Mouse (Mus musculus): ENCODE measurements at regions not wholly inside any gene's neighbourhood (a gene's known extent, or its start where the extent isn't known, plus 50 kb on each side); places are given as distances from the start of the nearest gene placed in this dataset.

DNA sequence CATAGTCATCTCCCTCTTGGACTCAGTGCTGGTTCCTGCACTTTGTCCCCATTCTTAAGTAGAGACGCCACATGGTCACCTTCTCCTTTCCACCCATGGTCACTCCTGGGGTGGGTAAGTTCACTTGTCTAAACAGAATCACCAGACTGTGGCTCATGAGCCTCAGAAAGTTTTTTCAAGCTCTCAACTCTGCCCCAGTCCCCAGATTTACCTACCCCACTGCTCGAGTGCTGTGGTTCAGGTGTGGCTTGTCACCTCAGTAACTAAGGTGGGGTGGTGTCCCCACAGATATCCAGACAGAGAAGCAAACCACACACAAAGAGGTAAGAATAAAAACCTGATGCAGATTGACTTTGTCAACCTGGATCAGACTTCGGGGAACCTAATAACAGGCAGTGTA is 87.6 kb downstream of the Rpl10-ps3 start:
- no peak for DNase-seq

DNA sequence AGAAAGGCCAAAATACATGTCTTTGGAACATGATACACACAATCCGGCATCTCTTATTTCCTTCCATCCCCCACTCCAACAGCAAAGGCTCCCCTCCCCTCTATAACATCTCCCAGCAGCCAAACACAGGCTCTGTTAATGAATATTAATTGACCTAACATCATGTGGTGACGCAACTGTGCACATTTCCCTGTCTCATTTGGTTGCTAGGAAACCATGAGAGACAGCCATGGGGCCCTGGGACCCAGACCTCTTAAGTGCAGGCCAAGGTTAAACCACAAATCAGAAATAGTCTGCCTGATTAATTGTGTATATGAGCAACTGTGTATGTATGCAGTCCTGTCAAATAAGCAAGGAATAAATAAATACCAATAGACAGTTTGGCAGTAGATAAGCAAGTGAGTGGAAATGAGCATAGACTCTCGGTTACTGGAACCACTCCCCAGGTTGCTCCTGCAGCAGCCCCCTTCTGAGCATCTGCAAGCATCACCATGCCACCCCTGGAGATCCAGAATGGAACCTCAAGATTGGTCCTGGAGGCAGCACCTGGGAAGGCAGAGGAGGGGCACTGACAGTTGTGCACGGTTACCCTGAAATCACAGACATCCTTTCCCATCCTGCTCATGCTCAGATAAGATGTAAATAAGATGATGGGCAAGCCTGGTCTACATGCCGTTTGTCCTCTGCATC is 99.6 kb downstream of the Rpl10-ps3 start:
- no peak for DNase-seq

DNA sequence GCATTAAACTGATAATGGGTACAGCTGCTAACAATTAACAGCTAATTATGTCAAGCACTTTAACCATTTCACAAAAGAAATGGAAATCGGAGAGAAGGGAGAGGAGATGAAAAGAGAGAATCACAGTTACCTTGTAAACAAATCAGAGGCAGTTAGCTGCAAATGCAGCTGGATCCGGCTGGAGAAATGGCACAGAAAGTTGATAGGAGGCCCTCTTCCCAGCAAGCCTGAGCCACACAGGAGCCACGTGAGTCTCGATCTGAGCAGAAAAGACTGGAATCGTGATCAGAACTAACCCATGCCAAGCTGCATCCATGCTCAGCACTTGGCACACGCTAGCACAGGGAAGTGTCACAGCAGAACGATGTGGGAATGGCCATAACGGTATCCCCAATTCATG is 103.8 kb downstream of the Rpl10-ps3 start:
- DNase-seq = peak in 1 of 2 experiments; percentile 32

DNA sequence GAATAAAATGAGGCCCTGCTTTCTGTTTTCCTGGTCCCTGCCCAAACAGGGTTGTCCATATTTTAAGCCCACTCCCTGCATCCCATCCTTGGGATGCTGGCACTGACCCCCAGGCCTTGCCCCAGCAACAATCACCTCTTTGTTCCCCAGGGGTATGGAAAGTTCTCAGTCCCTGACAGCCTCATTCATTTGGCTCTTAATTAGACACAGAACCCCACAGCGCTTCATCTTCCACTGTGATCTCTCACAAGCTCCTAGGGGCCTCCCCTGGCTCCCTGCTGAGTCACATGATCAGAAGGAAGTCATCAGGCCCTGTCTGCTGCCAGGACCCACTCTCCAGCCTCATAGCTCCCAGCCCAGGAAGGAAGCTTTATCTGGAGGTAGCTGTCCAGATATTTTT is 108.9 kb downstream of the Rpl10-ps3 start:
- DNase-seq = no peak

DNA sequence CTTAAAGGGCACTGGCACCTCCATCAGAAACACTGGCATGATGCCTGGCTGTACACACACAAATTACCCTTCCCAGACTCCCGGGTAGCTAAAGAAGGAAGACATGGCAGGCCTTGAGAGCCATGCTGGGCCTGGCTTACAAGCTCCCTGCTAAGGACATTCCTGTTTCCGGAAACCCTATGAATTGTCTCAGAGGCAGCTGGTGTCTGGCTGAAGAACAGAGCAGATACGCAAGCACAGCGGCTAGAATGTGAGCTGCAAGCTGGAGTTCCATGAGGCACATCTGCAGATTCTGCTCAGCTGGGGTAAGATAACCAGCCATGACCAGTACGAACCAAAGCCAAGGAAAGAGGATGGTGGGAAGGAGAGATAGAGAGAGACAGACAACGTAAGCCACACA is 110.1 kb downstream of the Rpl10-ps3 start:
- no peak for DNase-seq

DNA sequence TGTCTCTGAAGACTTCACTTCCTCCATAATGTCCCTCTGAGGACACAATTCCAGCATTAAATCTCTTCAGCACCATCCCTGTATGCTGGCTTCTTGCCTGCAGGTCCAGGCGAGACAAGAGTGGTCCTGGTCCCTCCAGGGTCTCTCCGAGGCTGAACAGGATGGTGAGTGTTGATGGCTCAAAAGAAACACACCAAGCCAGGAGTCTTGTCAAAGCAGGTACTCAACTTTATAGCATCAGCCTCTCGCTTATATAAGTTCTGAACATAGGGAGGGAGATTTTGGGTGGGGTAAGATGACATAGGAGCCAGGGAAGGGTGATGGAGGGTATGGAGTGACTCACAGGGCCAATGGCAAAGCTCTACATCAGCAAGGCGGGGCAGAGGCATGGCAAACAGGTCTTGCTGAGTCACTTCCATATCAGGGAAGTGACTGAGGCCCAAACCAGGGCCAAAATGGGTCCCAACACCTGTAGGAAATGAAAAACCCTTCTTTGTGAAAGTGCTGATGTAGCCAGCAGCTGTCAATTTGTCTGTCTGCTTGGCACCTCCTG is 111.7 kb downstream of the Rpl10-ps3 start:
- DNase-seq = no peak

DNA sequence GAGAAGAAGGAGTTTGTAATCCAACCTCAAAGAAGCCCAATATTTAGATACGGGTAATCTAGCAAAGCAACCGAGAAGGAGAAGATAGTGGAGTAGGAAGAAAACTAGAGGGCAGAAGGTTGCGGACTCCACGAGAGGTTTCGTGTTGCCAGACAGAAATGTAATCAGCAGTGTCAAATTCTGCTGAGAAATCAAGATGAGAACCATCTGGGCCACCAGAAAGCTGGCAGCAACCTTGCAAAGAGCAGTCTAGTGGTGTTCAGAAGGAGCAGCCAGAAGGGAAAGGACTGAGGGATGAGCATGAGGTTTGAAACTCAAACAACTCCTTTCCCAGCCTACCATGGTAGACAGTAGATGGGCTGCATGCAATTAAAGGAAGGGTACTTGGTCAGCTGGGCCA is 134.3 kb downstream of the Rpl10-ps3 start:
- peak in 1 of 2 experiments; percentile 37 for DNase-seq

DNA sequence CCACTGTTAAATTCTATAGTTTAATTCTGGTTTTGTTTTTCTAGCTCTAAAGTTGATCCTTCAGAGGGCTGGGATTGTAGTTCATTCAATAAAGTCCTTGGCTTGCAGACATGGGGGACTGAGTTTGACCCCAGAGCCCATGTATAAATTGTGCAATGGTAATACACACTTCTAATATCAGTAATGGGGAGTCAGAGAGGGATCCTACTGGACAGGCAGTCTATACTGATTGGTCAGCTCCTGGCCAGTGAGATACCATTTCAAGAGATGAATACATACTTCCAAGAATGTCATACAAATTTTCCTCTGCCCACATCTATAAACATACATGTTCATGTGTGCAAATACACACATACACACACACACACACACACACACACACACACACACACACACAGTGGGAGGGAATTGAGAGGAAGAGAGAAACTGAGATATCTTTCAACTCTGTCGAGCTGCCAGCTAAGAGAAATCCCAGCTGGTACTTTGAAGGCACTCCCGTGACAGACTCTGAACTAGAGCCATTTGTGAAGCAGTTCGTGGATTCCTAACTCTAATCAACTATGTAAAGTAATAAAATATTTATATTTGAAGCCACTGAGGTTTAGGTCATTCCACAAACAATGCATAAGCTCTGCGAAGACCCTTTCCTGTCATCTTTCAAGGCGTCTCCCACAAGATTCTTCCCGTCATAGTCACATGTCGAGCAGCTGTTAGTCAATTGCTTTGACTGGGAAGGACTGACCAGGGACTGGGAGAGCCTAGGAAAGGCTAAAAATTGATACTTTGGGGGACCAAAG is 145.1 kb downstream of the Rpl10-ps3 start:
- no peak for DNase-seq

DNA sequence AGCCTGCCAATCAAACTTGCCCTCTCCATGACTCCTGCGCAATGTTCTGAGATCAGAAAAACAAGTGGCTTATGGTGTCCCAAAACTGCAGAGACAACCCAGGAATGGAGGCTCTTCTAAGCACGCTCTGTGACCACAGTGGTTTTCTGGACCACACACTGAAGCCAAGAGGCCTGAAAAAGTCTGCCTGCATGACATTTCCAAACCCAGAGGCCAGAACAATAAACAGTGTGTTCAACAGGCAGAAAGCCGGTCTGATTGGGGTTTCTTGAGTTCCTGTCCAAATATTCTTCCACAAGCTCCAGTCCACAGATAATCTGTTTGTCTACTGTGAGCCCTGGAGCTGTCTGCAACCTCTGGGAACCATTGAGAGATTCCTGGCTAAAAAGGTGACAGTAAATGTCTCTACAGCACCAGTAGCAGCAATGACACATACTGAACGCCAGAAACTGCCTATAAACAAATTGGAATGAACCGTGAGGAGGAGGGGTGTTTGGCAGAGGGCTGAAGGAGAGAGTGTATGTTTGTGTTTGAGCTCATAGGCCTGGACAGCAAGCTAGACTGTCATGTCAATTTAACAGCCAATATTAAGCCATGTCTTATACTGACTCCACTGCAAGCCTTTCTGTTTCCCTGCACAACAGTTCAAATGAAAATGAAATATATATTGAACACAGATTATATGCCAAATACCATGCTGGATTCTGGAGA is 152.2 kb downstream of the Rpl10-ps3 start:
- peak; percentile 18 to 41 for DNase-seq

DNA sequence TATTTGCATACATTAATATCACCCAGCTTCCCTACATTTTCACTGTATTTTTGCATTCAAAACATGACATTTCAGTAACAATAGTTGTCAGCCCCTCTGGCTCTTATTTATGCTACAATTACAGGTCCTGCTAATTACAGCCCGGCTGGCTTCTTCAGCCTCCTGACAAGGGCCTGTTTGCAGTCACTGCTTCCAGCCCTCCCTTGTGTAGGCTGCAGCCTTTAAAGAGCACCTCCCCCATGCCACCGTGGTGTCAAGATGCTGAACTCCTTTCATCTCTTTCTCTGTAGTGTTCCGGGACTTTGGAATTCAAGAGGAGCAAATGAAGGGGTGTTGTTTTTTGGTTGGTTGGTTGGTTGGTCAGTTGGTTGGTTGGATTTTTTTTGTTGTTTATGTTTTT is 153.6 kb downstream of the Rpl10-ps3 start:
- no peak for DNase-seq

DNA sequence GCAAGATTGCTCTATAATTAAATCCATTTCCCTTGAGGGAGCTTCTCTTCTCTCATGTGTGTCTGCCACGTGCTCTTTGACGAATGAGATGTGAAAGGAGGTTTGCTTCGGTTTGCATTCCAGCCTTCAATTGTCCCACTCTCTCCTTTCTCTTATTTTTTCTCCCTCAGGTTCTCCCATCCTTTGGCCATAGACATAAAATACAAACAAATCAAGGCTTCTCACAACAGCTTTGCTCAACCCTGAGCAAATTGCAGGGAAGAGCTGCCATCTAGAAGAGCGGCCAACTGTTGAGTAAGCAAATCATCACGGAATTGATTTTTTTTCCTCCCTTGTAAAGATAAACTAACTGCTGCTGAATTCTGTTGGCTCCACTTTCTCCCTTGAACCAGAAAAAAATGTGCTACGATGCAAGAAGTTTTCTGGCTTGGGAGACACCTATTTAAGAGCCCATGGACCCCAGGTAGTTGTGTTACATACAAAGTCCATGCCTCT is 156.1 kb downstream of the Rpl10-ps3 start:
- DNase-seq = peak in 1 of 2 experiments; percentile 23

DNA sequence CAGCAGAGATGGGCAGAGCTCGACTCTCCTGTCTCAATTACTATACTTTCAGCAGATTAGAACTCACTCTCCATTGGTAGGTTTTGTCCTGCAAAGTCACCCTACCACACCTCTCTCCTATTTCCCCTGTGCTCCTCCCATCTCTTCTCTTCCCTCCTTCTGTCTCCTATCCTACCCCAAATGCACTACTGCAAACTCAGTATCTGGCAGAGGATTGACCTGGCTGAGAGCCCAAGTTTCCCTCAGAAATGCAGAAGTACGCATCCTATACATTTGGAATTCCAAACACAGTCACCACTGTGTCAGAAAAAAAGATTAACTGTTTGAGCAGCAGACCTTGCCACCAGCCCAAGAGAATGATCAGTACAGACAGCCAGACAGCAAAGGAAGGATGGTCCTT is 163.4 kb downstream of the Rpl10-ps3 start:
- no peak for DNase-seq

DNA sequence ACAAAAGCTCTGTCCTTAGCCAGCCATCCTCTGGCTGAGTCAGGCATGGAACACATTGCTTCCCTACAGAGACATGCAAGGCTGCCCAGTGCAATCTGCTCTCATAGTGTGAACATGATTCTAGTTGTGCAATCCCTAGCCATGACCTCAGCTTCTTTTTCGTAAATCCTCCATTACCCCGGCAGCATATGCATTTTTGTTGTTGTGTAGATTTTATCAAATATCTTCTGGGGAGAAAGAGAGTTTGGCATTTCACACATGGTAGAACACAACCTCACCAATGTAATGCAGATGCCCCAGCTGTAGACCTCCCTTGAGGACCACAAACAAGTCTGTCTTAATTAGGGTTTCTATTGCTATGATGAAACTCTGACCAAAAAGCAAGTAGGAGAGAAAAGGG is 168.6 kb downstream of the Rpl10-ps3 start:
- DNase-seq = no peak

DNA sequence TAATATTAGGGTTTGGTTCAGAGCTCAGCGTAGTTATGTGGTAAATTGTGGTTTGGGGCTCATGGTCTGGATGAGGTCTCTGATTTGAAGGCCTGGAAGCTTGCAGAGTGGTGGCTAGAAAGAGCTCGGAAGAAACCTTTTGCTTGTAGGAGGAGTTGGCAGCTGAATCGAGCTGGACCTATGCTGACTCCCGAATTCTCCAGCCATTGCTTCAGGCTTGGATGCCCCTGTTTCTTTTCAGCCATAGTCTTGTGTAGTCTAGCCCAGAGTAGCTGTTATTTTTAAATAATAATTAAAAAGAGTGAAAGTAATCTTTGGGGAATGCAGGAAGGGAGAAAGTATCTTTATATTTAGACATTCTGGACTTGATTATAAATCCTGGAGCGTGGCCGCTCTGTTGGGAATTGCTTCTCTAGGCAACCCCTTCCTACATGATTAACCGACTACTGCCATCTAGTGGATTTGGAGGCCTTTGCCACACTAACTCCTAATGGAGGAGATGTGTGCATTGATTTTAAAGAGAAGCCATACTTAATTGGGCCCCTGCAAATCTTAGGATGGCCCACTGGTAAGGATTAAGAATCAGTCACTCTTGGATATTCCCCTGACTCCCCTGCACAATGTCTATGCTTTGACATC is 172.8 kb downstream of the Rpl10-ps3 start:
- peak in 1 of 2 experiments; percentile 50 for DNase-seq

DNA sequence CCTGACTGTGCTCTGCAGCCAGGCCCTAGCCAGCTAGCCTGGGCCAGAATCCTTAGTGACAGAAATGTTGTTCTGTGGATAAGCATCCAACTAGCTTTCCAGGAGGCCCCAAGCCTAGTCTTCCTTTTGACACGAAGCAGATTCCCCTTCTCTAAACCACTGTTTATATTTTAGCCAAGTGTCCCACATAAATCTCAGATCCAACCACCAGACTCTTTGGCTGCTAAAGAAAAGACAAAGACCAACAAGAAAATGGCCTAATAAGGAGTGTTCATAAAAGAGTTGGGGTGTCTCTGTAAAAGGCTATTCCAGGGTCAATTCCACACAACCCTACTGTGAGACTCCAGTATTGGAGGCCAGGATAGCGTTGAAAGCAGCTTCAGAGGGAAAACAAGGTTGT is 173.6 kb downstream of the Rpl10-ps3 start:
- no peak for DNase-seq

DNA sequence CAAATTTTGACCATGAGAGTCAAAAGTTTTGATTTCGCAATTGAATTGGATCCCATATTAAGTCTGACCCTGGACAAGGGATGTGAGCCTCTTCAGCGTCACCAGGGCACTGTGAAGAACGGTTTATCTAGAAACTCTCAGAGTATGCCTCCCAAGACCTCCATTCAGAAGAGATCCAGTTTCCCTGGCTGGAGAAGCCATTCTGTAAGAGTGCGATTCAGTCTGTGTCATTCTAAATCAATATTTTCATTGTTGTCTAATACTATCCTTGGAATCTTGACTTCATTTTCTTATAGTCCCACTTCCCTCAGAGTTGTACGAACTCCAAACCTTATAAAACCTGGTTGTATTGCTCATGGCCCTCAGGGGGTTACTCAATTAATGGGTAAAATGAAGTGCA is 174.1 kb downstream of the Rpl10-ps3 start:
- no peak for DNase-seq

DNA sequence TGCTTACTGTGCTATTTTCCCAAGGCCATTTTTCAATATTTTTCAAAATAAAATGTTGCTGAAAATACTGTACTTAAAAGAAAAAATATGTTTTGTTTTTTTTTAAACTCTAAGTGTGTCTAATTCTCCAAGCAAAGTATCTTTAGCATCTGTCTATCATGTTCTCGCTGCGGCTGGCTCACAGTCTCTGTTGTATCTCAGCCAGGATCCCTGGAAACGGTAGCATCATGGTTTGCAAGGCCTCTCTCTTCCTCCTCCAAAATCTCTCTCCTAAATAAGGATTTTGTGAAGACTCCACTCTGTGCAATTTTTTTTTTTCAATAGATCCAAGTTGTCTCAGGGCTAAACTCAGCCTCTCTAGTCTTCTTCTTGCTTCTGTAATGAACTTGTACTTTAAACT is 190.2 kb downstream of the Rpl10-ps3 start:
- DNase-seq = no peak

DNA sequence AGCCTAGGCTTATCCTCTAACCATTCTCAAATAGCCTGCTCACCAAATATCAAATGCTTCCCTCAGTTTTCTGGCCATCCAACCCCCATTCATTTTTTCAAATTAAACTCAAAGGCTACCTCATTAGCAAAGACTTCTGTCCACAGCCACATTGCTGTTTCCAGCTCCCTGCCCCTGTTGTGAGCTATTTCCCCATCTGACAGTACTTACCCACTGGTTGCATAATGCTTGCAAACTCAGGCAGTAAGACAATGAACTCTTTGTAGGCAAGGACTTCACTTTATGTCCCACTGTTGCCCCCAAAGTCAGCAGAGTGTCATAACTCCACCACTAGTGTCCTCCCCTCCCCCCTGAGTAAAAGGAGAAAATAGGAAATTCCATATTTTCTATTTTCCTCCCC is 194.7 kb downstream of the Rpl10-ps3 start:
- DNase-seq = no peak

DNA sequence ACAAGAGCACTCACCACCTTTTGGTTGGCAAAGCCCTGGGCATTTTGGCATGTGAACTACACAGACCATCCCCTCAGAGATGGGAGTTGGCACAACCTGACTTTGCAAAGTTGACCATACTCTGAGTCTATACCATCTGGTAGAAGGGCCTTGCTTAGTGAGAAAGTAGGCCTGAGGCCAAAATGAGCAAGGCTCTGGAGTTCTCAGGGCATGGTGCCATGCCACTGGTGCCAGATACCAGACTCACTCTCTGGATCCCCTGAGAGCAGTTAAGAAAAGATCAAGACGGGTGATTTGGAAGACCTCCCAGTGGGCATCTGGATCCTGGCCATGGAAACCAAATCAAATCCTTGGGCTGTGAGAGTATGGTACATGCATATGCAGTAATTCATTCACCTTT is 202.0 kb downstream of the Rpl10-ps3 start:
- no peak for DNase-seq

DNA sequence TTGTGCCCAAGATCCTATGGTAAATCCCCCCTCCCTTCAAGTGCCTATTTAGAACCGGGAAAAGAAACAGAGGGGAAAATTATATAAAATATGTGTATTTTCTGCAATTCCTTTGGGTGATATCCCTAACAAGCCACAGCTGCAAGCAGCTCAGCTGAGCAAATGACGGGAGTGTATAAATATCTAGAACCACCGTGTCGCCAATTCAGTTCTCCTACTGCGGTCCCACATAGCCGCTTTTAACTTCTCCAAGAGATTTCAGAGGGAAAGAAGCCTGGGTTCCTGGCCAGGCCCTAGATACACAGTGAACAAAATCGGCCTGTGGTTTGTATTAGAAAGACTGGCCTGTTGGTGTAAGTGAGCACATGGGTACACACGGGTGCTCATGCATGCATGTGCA is 202.7 kb downstream of the Rpl10-ps3 start:
- no peak for DNase-seq

DNA sequence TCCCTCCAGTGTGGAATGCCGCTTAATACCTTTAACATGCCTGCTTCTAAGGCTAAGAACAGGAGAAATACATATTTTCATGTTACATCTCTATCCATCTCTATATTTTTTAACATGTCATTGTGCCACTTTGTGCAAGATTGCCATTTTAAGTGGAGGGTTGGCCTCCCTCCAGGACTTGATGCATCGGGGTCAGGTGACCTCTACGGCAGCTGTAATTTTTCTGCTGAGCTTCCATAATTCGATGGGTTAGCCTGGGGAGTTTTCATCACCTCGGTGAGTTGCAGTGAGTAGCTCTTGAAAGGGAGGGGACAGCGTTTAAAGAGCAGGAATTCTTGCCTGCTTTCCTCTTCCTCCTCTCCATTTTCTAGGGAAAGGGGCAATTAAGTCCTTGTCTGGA is 203.6 kb downstream of the Rpl10-ps3 start:
- DNase-seq = no peak

DNA sequence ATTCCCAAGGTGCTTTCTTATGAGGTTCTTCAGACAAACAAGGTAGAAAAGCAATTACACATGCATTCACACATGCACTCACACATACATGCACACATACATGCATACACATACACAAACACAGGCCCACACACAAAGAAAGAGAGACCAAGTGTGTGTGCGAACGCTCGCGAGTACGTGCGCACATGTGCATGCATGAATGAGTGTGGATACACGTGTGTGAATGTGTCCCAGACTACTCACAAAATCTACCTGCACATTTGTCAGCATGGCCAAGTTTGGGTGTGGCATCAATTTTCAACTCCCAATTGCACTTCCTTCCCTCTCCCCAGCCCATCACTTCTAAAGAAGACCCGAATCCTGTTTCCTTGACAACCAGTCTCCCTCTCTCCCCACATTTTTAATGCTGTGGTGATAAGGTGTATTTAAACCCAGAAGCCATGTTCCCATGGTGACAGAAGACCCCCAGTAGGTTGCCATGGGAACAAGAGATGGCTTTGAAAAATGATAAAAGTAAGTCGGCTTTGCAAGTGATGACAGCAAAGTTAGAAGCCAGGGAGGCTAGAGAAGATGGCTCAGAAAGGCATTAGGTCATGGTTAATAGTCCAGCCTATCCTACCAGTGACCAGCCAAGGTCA is 206.3 kb downstream of the Rpl10-ps3 start:
- no peak for DNase-seq

DNA sequence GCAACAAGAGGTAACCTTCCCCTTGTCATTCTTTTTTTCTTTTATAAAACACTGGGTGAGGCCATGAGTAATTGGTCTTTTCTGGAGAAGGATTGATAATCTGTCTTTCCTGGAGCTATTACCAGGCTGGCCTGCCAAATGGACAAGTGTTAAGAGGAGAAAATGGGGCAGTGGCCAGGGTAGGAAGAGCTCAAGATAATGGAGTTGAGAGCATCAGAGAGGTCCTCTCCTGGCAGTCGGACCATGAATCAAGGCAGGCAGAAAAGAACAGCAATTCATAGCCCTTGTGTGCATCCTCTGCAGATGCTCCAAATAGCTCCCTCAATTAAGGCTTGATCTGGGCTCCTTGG is 208.2 kb downstream of the Rpl10-ps3 start:
- DNase-seq = no peak
